Mouse (Mus musculus): ENCODE results near the gene Ccdc54.
A peak's percentile ranks its signal among the peaks of the same experiment; 100 is the strongest.

Ccdc54 gene

GRCm38 (mm10) chr16:50591054-50591453 is at the start of gene Ccdc54:
Ccdc54 (minus strand) TSS chr16:50591154.
- no peak for DNase-seq (ENCODE audit: low spot score)

- no peak for DNase-seq (ENCODE audit: low spot score)
Measured at GRCm38 (mm10) chr16:50632585-50632984, 41.6 kb upstream of the Ccdc54 start.

GRCm38 (mm10) chr16:50615569-50615968 is 24.6 kb upstream of the Ccdc54 start:
- DNase-seq (ENCODE audit: low spot score): no peak

GRCm38 (mm10) chr16:50612944-50613343 is 22.0 kb upstream of the Ccdc54 start:
- no peak for DNase-seq (ENCODE audit: low spot score)

- DNase-seq (ENCODE audit: low spot score): no peak
Measured at GRCm38 (mm10) chr16:50610580-50610979, 19.6 kb upstream of the Ccdc54 start.

GRCm38 (mm10) chr16:50607776-50608562 is 17.0 kb upstream of the Ccdc54 start:
- DNase-seq (ENCODE audit: low spot score): peak; percentile 18

- DNase-seq (ENCODE audit: low spot score): no peak
Measured at GRCm38 (mm10) chr16:50604826-50605225, 13.9 kb upstream of the Ccdc54 start.

GRCm38 (mm10) chr16:50601947-50602346 is 11.0 kb upstream of the Ccdc54 start:
- DNase-seq (ENCODE audit: low spot score): no peak

- DNase-seq (ENCODE audit: low spot score): no peak
Measured at GRCm38 (mm10) chr16:50600665-50601064, 9.7 kb upstream of the Ccdc54 start.

- DNase-seq (ENCODE audit: low spot score): no peak
Measured at GRCm38 (mm10) chr16:50596679-50597078, 5.7 kb upstream of the Ccdc54 start.

- DNase-seq (ENCODE audit: low spot score): no peak
Measured at GRCm38 (mm10) chr16:50596171-50596570, 5.2 kb upstream of the Ccdc54 start.

GRCm38 (mm10) chr16:50594876-50595275 is 3.9 kb upstream of the Ccdc54 start:
- no peak for DNase-seq (ENCODE audit: low spot score)

GRCm38 (mm10) chr16:50593361-50593760 is 2.4 kb upstream of the Ccdc54 start:
- no peak for DNase-seq (ENCODE audit: low spot score)

GRCm38 (mm10) chr16:50589574-50590151 is 1.3 kb downstream of the Ccdc54 start:
- no peak for DNase-seq (ENCODE audit: low spot score)

- no peak for DNase-seq (ENCODE audit: low spot score)
Measured at GRCm38 (mm10) chr16:50588191-50588590, 2.8 kb downstream of the Ccdc54 start.

GRCm38 (mm10) chr16:50587139-50587538 is 3.8 kb downstream of the Ccdc54 start:
- no peak for DNase-seq (ENCODE audit: low spot score)

GRCm38 (mm10) chr16:50578361-50578760 is 12.6 kb downstream of the Ccdc54 start:
- no peak for DNase-seq (ENCODE audit: low spot score)

- DNase-seq (ENCODE audit: low spot score): no peak
Measured at GRCm38 (mm10) chr16:50572557-50572956, 18.4 kb downstream of the Ccdc54 start.

- no peak for DNase-seq (ENCODE audit: low spot score)
Measured at GRCm38 (mm10) chr16:50559163-50559771, 31.7 kb downstream of the Ccdc54 start.

- no peak for DNase-seq (ENCODE audit: low spot score)
Measured at GRCm38 (mm10) chr16:50553828-50554227, 37.1 kb downstream of the Ccdc54 start.

GRCm38 (mm10) chr16:50551871-50552528 is 39.0 kb downstream of the Ccdc54 start:
- no peak for DNase-seq (ENCODE audit: low spot score)

GRCm38 (mm10) chr16:50550927-50551326 is 40.0 kb downstream of the Ccdc54 start:
- DNase-seq (ENCODE audit: low spot score): no peak

Data from embryo, embryonic 10.5 days (tissue).